Mouse (Mus musculus): ENCODE measurements around the gene Tbc1d16. TPM values are rescaled to one million over a fixed set of nuclear protein-coding genes. Genes with fewer than 3 reads are reported as not detected.

Gene Tbc1d16
- total RNA-seq, 2 experiments from 2014 or later = 0.84 TPM; not detected in 1

- no peak for ATAC-seq (replicated peaks; ENCODE audit: low FRiP score, poor library complexity, severe bottlenecking)
Measured at GRCm38 (mm10) chr11:119095441-119095840, 132.9 kb downstream of the Tbc1d16 start.

GRCm38 (mm10) chr11:119093322-119093721, 135.0 kb downstream of the Tbc1d16 start:
- no peak for ATAC-seq (replicated peaks; ENCODE audit: low FRiP score, poor library complexity, severe bottlenecking)

Other genes starting within 250 kb of the Tbc1d16 start
- not detected in 2 replicates for gene Enpp7, start 240.3 kb downstream of the Tbc1d16 start, total RNA-seq (2015; ENCODE audit: low replicate concordance)
- gene Enpp7, start 240.3 kb downstream of the Tbc1d16 start, total RNA-seq (2017; ENCODE audit: low replicate concordance) = not detected in 2 replicates
- not detected in 2 replicates for gene Cbx2, start 205.5 kb downstream of the Tbc1d16 start, total RNA-seq (2015; ENCODE audit: low replicate concordance)
- 0.51 TPM in 1 of 2 replicates, not detected in the other for gene Cbx2, start 205.5 kb downstream of the Tbc1d16 start, total RNA-seq (2017; ENCODE audit: low replicate concordance)
- 1.3 TPM in 1 of 2 replicates, not detected in the other for gene Cbx8, start 187.5 kb downstream of the Tbc1d16 start, total RNA-seq (2015; ENCODE audit: low replicate concordance)
- 1.0 and 3.3 TPM in 2 replicates for gene Cbx8, start 187.5 kb downstream of the Tbc1d16 start, total RNA-seq (2017; ENCODE audit: low replicate concordance)
- gene Cbx4, start 142.3 kb downstream of the Tbc1d16 start, total RNA-seq (2015; ENCODE audit: low replicate concordance) = 5.4 and 13.4 TPM in 2 replicates
- 2.7 and 4.4 TPM in 2 replicates for gene Cbx4, start 142.3 kb downstream of the Tbc1d16 start, total RNA-seq (2017; ENCODE audit: low replicate concordance)
- not detected in 2 replicates for gene Ccdc40, start 73 bp upstream of the Tbc1d16 start, total RNA-seq (2015; ENCODE audit: low replicate concordance)
- gene Ccdc40, start 73 bp upstream of the Tbc1d16 start, total RNA-seq (2017; ENCODE audit: low replicate concordance) = 0.13 and 1.9 TPM in 2 replicates
- gene Gaa, start 39.4 kb upstream of the Tbc1d16 start, total RNA-seq (2015; ENCODE audit: low replicate concordance) = 4.2 and 8.6 TPM in 2 replicates
- gene Gaa, start 39.4 kb upstream of the Tbc1d16 start, total RNA-seq (2017; ENCODE audit: low replicate concordance) = 5.6 and 17.9 TPM in 2 replicates
- gene Eif4a3, start 71.6 kb upstream of the Tbc1d16 start, total RNA-seq (2015; ENCODE audit: low replicate concordance) = 107 and 136 TPM in 2 replicates
- 107 and 108 TPM in 2 replicates for gene Eif4a3, start 71.6 kb upstream of the Tbc1d16 start, total RNA-seq (2017; ENCODE audit: low replicate concordance)
- gene Card14, start 79.3 kb upstream of the Tbc1d16 start, total RNA-seq (2015; ENCODE audit: low replicate concordance) = not detected in 2 replicates
- gene Card14, start 79.3 kb upstream of the Tbc1d16 start, total RNA-seq (2017; ENCODE audit: low replicate concordance) = not detected in 2 replicates
- gene Sgsh, start 127.0 kb upstream of the Tbc1d16 start, total RNA-seq (2015; ENCODE audit: low replicate concordance) = 2.5 and 3.8 TPM in 2 replicates
- 2.3 and 13.5 TPM in 2 replicates for gene Sgsh, start 127.0 kb upstream of the Tbc1d16 start, total RNA-seq (2017; ENCODE audit: low replicate concordance)
- 0.84 TPM in 1 of 2 replicates, not detected in the other for gene Slc26a11, start 127.1 kb upstream of the Tbc1d16 start, total RNA-seq (2015; ENCODE audit: low replicate concordance)
- not detected in 2 replicates for gene Slc26a11, start 127.1 kb upstream of the Tbc1d16 start, total RNA-seq (2017; ENCODE audit: low replicate concordance)
- gene Rnf213, start 164.6 kb upstream of the Tbc1d16 start, total RNA-seq (2015; ENCODE audit: low replicate concordance) = 83.4 and 100 TPM in 2 replicates
- 79.2 and 88.4 TPM in 2 replicates for gene Rnf213, start 164.6 kb upstream of the Tbc1d16 start, total RNA-seq (2017; ENCODE audit: low replicate concordance)